Mouse (Mus musculus) CD4-positive, CD25-positive, alpha-beta regulatory T cell, adult 9 weeks (primary cell): ENCODE measurements around the gene Arhgap31. TPM values are rescaled to one million over a fixed set of nuclear protein-coding genes. Genes with fewer than 3 reads are reported as not detected.

Experiments
- polyA plus RNA-seq: library from polyadenylated mRNA; unstranded; fragments of 100-300 nt; shearing (Covaris generic); gene quantifications from one replicate; pipeline ENCODE4 v1.2.1, GENCODE M21; 2017

Gene Arhgap31
- polyA plus RNA-seq = 44.1 TPM

GRCm38 (mm10) chr16:38712581-38713403 is at the start of gene Arhgap31:
Gene Arhgap31, minus strand, starts transcription at chr16:38713274.

GRCm38 (mm10) chr16:38742113-38742658 is 29.1 kb upstream of the Arhgap31 start, which contains the start of gene B4galt4:
Gene B4galt4, plus strand, starts transcription at chr16:38742264.

DNA sequence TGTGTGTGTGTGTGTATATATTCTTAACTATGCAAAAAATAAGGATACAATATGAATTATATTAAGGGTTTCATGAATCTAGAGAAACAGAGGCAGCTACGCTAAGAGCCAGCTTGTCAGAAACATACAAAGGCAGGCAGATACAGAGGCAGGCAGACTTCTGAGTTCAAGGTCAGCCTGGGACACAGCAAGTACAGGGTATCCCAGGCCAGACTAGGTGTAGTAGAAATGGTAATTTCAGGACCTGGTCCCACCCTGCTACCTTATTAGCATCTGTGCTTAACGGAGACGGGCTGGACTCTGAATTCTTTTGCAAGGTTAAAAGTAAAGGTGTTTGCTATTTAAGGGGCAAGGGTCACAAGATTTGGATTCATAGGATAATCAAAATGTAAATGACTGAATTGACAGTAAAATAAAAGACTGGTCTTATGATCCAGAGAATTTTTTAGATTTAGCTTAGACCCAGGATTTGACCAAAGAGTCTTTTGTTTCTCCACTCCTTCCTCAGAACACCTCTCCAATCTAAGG is 154.8 kb downstream of the Arhgap31 start, which contains the start of gene Tmem39a:
Gene Tmem39a (plus strand): TSS at position 478 of the 528 bp plus-strand sequence.

DNA sequence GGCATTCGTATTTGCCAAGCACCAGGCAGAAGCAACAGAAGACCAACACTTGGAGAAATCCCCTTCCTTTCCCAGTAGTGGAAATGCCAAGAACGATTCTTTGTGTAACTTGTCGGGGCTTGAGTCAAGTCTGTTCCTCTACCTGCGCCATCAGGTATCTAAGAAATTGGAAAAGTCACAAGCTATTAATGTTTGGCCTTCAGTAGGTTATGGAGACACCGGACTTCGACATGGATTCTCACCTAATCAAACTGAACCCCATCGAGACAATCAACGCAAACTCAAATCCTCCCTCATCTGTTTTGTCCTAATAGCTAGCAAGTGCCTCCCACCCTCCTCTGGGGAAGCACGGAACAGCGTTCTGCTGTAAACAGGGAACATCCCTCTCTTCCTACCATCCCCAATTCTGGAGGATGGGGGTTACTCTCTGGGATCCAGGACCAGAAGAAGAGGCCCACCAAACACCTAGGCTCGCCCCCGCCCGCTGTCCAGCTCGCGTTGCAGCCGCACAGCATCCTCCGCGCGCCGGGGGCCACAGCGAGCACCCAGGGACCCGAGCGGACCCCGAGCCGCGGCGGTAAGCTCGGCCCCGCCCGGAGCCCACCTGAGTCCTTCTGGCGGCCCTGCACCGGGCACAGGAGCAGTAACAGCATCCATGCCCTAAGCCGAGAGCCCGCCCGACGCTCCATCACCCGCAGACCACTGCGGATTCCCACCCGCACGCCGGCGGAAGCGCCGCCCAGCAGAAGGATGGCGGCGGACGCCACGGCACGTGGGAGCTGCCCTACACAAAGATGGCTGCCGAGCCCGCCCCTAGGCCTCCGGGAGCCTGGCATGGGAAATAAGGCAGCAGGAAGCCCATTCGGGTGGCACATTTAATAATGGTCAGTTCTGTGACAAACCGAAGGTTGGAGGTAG is 163.3 kb downstream of the Arhgap31 start, which contains the start of gene Poglut1:
Gene Poglut1 (minus strand): TSS at position 780 of the 918 bp plus-strand sequence.

Other genes starting within 250 kb of the Arhgap31 start
- 8.9 TPM for gene Timmdc1, start 190.6 kb downstream of the Arhgap31 start, polyA plus RNA-seq
- gene Poglut1, start 163.0 kb downstream of the Arhgap31 start, polyA plus RNA-seq = 53.5 TPM
- 53.8 TPM for gene Tmem39a, start 154.6 kb downstream of the Arhgap31 start, polyA plus RNA-seq
- 7.2 TPM for gene B4galt4, start 29.0 kb upstream of the Arhgap31 start, polyA plus RNA-seq
- not detected for gene Upk1b, start 87.1 kb upstream of the Arhgap31 start, polyA plus RNA-seq
- gene 4930435E12Rik, start 115.5 kb upstream of the Arhgap31 start, polyA plus RNA-seq = not detected
- not detected for gene Igsf11, start 179.4 kb upstream of the Arhgap31 start, polyA plus RNA-seq